Mouse (Mus musculus) left cerebral cortex, adult 11 months (tissue): ENCODE results near the gene Actl11.

Experiments
- DNase-seq: peaks from one replicate; pipeline ENCODE4 v3.0.0; 2022; ENCODE audit warnings: low spot score

Actl11 gene

DNA sequence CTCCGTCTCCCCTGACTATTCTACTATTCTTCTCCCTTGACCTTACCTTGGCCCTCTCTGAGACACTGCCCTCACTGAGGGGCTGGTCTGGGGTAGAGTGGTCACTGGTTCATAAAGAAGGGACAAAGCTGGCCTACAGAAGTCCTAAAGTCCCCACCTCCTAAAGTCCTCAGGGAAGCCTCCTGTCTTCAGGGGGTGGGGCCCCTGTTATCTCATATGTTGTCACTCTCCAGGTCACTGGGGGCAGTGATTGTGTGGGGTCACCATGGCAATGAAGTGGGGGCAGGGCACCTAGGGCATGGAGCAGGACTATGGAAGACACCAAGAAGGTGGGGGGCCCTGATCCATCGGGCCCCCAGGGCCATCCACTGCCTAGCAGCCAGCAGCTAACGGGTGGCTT lies at the start of gene Actl11:
Gene Actl11 (plus strand): TSS at position 301 of the 400 bp plus-strand sequence.
- no peak for DNase-seq

DNA sequence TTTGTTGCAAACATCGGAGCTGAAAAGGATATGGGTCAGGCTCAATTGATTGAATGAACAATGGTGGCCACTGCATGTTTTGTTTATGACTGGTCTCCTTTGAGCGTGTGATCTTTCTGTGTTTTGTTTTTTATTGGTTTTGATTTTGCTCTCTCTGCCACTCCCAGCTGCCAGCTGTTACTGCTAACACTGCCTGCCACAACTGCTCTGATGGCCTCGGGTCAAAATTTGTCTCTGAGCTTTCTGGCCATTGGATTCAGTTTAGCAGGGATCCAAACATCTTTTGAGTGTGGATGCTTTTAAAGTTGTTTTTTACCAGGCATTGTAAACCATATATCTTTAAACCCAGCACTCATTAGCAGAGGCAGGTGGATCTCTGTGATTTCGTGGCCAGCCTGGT lies 47.9 kb upstream of the Actl11 start:
- DNase-seq = no peak

DNA sequence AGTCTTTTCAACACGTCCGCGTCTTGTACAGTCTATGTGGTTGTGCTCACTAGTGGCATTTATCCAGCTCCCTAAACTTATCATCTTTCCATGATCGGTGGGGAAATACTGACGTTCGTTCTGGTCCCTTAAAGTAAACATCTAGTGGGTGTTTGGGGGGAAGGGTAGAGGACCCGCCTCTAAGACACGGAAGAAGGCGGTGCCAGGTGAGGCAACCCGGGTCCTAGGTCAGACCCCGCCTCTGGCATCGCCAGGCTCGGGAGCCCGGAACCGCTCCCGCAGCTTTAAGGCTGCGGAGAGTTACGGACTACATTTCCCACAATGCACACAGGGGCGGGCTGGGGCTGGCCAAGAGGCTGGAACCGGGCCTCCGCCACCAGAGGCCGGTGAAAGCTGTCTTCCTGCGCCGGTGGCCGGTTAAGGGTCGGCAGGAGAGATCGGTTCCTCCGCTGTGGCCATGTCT lies 40.4 kb upstream of the Actl11 start, which contains the start of gene Mon1a:
Gene Mon1a (plus strand): TSS at position 348 of the 463 bp plus-strand sequence.
- DNase-seq = peak; percentile 84

DNA sequence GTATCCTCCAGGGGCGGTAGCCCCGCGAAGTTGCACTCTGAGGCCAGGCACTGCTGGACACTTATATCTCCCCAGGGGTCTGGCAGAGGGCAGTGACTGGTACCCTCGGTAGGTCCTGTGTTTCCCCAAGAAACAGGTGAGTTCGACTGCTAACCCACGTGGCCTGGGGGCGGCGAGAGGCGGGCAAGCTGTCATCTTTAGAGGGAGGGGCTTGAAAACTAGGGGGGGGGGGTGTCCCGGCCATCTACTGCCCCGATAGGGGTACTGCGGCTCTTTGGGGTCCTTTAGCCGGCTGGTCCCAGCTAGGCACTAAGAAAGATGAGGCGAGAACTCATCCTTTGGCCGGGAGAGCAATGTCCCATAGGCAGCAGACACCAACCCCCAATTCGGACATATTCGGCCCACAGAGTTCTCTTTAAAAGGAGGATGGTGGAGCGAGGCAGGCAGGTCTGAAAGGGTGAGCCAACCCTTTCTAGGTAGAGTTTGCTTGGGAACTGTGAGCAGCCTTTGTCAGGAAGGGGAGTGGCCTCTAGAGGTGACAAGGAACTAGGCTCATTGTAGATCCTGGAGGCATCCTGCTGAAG lies 39.9 kb upstream of the Actl11 start:
- DNase-seq = no peak

DNA sequence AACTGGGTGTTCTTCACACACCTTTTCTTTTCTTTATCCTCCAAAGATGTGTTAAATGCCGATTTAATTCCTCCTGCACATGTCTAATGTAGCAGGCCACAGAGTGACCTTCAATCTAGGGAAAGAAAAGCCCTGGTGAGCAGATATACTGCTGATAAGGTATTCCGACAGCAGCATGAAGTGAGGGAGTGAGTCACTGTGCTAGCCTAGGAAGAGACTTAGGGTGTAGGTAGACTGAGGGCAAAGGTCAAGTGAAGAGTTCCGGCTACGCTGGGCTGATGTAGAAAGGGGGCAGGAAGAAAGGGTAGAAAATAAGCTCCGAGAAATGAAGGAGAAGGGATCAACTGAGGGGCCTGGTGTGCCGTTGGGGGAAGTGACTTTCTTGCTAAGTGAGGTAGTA lies 38.0 kb upstream of the Actl11 start:
- DNase-seq = no peak

DNA sequence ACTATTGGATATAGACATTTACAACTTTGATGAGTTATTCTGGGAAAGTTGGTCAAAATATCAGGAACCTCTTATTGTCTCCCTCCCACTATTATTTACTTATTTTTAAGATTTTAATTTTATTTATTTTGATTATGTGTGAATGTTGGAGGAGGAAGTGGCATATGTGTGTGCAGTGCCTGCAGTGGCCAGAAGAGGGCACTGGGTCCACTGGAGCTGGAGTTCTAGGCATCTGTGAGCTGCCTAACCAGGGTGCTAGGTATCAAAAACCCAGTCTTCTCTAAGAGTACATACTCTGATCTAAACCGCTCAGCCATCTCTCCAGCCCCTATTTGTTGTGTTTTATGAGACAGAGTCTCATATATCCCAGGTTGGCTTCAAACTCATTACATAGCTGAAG lies 37.2 kb upstream of the Actl11 start:
- DNase-seq = no peak

DNA sequence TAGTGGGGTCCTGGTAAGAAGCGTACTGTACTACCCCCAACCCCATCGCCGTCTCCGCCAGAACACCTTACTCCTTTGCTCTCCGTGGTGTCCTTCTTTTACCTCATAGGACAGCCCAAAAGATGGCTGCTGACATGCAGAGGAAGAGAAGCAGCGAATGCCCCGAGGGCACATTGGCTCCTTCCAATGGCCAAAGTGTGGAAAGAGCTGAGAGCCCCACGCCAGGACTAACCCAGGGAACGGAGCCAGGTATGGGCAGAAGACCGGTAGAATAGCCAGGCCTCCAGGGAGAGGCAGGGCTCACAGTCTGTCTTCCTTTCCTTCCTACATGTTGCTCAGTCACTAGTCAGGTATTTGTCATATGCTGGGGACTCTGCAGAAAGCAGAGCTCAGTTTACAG lies 29.7 kb upstream of the Actl11 start:
- DNase-seq = no peak

DNA sequence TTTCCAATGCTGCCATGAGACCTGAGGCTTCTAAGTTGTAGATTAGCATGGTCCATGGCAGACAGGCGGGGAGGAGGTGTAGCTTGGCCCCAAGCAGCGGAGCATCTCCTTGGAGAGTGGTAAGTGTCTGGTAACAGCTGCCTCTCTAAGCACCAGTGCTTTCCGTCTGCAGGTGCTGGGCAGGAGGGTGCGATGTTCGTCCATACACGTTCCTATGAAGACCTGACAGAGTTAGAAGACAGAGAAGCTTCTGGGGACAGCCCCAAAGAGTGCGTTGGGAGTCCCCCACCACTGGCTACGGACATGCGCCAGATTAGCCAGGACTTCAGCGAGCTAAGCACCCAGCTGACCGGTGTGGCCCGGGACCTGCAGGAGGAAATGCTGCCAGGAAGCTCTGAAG lies 28.4 kb upstream of the Actl11 start:
- DNase-seq = no peak

DNA sequence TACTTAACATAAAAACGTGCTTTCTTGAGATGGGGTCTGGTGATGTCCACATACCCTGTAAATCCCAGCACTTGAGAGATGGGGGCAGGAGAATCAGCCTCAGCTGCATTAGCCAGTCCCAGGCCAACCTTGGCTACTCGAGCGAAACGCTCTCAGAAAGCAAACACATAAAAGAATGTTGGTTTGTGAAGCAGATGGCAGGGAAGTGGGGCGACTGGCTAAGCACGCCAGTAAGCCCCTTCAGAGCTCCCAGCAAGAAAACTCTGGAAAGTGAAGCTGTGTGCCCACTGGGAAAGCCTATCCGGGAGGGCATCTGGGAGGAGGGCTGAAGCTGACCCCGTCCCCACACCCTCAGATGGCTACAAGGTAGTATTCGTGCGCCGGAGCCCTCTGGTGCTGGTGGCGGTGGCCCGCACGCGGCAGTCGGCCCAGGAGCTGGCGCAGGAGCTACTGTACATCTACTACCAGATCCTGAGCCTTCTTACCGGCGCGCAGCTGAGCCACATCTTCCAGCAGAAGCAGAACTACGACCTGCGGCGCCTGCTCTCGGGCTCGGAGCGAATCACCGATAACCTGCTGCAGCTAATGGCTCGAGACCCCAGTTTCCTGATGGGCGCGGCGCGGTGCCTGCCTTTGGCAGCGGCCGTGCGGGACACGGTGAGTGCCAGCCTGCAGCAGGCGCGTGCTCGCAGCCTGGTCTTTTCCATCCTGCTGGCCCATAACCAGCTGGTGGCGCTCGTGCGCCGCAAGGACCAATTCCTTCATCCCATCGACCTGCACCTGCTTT lies 27.2 kb upstream of the Actl11 start:
- DNase-seq = peak; percentile 70

DNA sequence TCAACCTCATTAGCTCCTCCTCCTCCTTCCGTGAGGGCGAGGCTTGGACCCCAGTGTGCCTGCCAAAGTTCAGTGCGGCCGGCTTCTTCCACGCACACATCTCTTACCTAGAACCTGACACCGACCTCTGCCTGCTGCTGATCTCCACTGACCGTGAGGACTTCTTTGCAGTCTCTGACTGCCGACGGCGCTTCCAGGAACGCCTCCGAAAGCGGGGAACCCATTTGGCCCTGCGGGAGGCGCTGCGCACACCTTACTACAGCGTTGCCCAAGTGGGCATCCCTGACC lies 26.7 kb upstream of the Actl11 start:
- DNase-seq = no peak

DNA sequence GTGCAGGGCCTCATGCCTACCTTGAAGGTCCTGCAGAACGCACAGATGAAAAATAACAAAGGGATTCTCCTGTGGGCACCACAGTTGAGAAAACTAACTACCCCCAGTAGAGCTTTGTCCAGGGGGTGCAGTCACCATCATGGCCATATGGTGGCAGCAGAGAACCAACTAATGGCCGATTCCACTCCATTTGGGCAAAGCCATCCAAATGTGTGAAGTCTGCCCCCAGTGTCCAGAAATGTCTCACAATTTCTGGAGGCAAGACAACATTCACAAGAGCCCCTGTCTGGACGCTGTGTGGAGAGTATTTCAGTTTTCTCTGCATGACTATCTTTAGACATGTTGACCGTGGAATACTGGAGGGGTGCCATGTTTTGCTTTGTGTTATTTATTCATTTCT lies 23.5 kb upstream of the Actl11 start:
- peak; percentile 78 for DNase-seq

DNA sequence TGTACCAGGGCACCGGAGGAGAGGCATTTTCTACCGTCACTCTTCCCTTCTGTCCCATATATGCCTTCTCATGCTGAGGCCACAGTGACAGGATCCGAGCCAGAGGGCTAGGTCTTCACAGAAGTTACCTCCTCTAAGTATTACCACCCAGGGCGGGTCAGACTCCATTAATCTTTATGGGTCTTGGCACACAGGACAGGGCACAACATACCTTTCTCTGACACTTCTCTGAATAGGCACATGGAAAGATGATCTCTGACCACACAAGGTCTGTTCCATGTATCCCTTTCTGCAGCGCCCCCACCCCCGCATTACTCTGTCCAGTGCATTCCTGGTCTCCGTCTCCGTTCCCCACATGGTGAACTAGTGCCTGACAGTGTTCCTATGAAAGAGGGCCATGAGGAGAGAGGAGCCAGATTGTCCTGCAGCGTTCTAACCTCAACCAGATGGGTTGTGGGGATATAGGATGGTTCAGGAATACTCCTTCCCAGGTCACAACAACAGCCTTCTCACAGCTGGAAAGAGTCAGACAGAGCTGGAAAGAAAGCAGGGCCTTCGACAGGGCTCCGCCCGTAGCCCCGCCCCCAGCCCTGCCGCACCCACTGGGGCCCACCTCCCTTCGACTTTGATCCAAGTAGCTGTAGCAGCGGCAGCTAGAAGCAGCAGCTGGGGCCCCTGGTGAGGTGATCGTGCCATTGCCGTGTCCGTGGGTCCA lies 21.9 kb upstream of the Actl11 start, which contains the start of gene Mst1r:
Gene Mst1r (plus strand): TSS at position 622 of the 715 bp plus-strand sequence.
- DNase-seq = no peak

DNA sequence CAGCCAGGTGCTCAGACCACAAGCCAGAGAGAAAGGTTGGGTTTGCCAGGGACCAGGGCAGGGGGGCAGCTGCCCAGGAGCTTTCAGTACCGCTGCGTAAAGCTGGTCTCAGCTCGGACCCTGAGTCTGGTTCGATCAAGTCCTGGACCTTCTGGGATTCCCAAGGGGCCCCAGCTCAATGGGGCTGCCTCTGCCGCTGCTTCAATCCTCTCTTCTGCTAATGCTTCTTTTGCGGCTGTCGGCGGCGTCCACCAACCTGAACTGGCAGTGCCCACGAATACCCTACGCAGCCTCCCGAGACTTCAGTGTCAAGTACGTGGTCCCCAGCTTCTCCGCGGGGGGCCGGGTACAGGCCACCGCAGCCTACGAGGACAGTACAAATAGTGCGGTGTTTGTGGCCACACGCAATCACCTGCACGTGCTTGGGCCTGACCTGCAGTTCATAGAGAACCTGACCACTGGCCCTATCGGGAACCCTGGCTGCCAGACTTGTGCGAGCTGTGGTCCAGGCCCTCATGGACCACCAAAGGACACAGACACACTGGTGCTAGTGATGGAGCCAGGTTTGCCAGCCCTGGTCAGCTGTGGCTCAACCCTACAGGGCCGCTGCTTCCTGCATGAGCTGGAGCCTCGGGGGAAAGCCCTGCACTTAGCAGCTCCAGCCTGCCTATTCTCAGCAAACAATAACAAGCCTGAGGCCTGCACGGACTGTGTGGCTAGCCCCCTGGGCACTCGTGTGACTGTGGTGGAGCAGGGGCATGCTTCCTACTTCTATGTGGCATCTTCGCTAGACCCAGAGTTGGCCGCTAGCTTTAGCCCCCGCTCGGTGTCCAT lies 21.1 kb upstream of the Actl11 start:
- DNase-seq = no peak

DNA sequence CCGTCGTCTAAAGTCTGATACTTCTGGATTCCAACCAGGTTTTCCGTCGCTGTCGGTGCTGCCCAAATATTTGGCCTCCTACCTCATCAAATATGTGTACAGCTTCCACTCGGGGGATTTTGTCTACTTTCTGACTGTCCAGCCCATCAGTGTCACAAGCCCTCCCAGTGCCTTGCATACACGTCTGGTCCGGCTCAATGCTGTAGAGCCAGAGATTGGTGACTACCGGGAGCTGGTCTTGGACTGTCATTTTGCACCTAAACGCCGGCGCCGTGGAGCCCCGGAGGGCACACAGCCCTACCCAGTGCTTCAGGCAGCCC lies 20.5 kb upstream of the Actl11 start:
- no peak for DNase-seq

DNA sequence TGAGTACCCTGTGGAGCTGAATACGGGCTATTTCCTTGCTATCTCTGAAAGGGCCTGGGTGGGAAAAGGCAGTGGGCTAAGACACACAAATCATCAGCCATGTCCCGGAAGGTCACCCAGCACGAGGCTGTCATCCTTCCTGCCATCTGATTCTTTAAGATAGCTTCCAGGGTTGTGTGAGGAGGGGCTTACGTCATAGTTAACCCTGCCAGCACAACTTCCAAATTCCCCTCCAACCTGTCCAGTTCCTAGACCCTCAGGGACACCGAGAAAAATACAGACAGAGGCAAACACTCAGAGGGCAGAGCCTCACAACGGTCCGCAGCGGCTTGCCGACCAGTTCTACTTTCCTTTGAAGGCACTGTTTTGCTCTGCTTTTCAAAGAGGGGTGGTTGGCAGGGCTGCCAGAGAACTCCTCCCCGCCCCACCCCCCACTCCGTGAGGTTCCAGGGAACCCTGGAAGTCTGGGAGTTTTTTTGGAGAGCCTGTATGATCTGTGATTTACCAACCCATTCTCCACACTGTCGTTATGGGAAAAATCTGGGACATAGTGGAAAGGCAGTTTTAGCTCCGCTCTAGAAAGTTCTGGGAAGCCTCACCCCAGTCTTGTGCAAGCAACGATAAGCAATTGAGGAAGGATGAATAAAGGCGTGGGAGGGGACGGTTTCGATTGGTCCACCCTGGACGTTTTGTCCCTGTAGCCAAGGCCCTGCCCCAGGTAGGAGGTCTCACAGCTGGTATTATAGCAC lies 19.7 kb upstream of the Actl11 start:
- no peak for DNase-seq

DNA sequence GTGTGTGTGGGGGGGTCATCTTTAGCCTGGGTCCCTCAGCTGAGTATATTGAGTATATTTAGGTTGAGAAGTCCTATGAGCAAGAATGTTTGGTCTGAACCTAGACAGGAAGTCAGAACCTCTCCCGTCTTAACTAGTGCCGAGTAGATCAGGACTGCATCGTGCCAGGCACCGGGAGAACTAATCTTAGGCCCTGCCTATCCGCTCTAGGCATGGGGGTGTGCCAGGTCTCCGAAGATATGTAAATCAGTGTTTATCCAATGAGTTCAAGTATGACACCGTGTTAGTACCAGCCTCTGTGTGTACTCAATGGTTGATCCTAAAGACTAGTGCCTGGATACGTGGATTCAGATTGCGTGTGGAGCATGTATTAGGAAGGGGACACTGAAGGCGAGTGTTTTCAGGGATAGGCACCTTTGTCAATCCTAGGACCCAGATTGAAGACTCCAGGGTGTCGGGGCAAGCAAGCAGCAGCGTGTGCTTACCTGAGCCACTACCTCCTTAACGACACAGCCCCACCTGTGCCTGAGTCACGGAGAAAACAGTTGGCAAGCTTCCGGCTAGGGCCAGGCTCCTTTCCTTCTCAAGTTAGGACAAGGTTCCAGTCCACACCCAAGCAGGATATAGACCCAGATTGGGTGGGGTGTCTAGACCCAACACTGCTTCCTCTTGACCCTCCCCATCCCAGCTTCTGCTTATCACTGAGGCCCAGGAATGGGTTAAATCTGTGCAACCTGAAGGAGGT lies 18.1 kb upstream of the Actl11 start:
- no peak for DNase-seq

DNA sequence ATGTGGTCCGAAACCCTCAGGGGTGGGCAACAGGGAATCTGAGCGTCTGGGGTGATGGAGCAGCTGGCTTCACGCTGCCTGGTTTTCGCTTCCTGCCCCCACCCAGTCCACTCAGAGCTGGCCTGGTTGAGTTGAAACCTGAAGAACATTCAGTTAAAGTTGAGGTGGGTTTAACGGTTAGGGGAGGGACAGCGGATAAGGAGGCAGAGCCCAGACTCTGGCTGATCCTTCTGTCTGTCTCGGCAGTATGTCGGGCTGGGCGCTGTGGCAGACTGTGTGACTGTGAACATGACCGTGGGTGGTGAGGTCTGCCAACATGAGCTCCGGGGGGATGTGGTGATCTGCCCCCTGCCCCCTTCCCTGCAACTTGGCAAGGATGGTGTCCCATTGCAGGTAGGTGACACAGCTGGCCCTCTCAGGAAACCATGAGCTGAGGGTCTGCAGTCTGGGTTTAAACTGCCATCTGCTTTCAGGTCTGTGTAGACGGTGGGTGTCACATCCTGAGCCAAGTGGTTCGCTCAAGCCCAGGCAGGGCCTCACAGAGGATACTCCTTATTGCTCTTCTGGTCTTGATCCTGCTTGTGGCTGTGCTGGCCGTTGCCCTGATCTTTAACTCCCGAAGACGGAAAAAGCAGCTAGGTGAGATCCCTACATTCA lies 13.4 kb upstream of the Actl11 start:
- DNase-seq = no peak

DNA sequence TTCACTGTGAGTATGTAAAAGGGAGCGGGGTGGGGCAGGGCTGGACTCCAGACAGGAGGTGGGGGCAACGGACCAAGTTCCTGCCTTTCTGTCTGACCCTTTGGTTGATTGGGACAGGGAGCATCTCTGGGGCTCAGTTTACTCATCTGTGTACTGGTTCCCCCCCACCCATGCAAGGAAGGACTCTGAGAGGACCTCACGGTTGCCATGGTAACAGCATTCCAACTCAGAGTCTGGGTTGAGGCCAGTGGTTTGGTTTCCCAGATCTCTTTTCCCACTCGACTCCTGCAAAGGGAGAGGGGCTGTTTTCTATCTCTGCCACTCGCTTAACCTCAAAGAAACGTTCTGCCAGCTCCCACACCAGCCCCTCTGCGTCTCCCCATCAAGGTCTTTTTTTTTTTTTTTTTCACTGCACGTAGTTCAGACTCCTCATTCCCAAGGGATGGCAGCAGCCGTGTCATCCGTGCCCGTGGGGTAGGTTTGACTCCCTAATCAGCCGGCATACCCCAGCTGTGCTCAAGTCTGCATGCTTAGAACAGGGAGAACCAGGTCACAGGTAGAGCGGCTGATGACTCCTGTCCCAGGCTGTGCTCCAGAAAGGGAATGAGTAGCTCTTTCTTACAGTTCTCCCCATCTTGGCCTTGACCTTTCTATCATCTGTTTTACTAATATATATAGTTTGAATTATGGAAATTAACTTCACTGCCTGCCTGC lies 10.2 kb upstream of the Actl11 start:
- DNase-seq = no peak

DNA sequence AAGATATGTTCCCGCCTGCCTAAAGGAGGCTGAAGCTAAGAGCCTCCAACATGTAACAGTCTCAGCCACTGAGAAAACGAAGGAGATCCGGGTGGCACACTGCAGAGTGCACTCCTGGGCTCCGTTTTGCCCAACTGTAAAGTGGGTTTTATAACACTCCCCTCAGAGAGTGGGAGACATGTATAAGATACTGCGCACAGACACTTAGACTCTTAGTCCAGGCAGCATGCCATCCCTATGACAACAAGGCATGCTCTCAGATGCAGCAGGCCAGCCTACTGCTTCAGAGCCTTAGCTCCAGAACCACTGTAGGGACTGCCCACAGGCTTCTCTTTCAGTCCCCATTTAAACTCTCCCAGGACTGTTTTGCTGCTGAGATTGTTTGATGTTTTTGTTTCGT lies 9.4 kb upstream of the Actl11 start:
- no peak for DNase-seq

DNA sequence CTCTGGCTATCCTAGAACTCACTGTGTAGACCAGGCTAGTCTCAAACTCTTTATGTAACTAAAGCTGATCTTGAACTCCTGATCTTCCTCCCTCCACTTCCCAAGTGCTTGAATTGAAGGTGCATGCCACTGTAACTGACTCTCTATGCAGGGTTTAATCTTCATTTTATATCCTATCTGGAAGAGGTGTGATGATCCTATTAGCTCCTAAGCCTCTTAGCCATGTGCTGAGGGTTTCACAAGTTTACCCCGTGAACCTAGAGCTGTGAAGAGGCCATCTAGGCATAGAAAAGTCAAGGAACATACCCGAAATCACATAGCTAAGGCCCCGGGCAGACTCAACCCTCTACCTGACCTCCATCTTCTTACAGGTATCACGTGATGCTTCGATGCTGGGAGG lies 8.8 kb upstream of the Actl11 start:
- DNase-seq = no peak
